Mouse (Mus musculus) monocyte, adult 5-6 weeks (primary cell): ENCODE results near the gene Srgap3. TPM values are rescaled to one million over a fixed set of nuclear protein-coding genes. Genes with fewer than 3 reads are reported as not detected.
"Not testable (repeated sequence)": the region's sequence is repeated elsewhere in the genome, so short reads cannot be mapped to it uniquely, and the experiment has no call there.

Source experiments
- ATAC-seq: fragments of 153-309, 156-312 bp; replicated peaks from 2 replicates; pipeline ENCODE4 v1.8.0; 2017; ENCODE audit warnings: mild to moderate bottlenecking; ENCODE audit not compliant: low TSS enrichment, insufficient number of reproducible peaks, severe bottlenecking, poor library complexity, low FRiP score
- total RNA-seq: library from RNA; stranded (forward); fragments of 200-1000, 200-491, 200-594 nt; gene quantifications from 3 replicates; pipeline ENCODE4 v1.2.3, GENCODE M21; 2017

The Srgap3 gene
- total RNA-seq, 1 experiment from 2014 or later = 4.5 TPM

- no peak for ATAC-seq
Observed at GRCm38 (mm10) chr6:112732434-112732833, 214.6 kb downstream of the Srgap3 start.

- no peak for ATAC-seq
Observed at GRCm38 (mm10) chr6:112731386-112731785, 215.7 kb downstream of the Srgap3 start.

GRCm38 (mm10) chr6:112728760-112729422, 218.2 kb downstream of the Srgap3 start:
- ATAC-seq = peak; percentile 65

GRCm38 (mm10) chr6:112725468-112725867, 221.6 kb downstream of the Srgap3 start:
- ATAC-seq = no peak

- ATAC-seq = no peak
Observed at GRCm38 (mm10) chr6:112720409-112721080, 226.5 kb downstream of the Srgap3 start.

- ATAC-seq = no peak
Observed at GRCm38 (mm10) chr6:112719983-112720382, 227.1 kb downstream of the Srgap3 start.

GRCm38 (mm10) chr6:112717168-112717567, 229.9 kb downstream of the Srgap3 start:
- no peak for ATAC-seq

- ATAC-seq = no peak
Observed at GRCm38 (mm10) chr6:112713951-112714350, 233.1 kb downstream of the Srgap3 start.

GRCm38 (mm10) chr6:112702296-112702695, 244.8 kb downstream of the Srgap3 start:
- not testable (repeated sequence) for ATAC-seq

GRCm38 (mm10) chr6:112700392-112700791, 246.7 kb downstream of the Srgap3 start:
- no peak for ATAC-seq

GRCm38 (mm10) chr6:112699115-112699514, 248.0 kb downstream of the Srgap3 start:
- no peak for ATAC-seq

GRCm38 (mm10) chr6:112696056-112696950, 250.8 kb downstream of the Srgap3 start, which contains the start of gene Rad18:
TSS of gene Rad18 (minus strand) at chr6:112696686.
- ATAC-seq = peak; percentile 85

GRCm38 (mm10) chr6:112694492-112694891, 252.6 kb downstream of the Srgap3 start:
- ATAC-seq = no peak

- no peak for ATAC-seq
Observed at GRCm38 (mm10) chr6:112691523-112691922, 255.5 kb downstream of the Srgap3 start.

GRCm38 (mm10) chr6:112688033-112688432, 259.0 kb downstream of the Srgap3 start:
- ATAC-seq = no peak

GRCm38 (mm10) chr6:112686485-112686884, 260.6 kb downstream of the Srgap3 start:
- no peak for ATAC-seq

- ATAC-seq = no peak
Observed at GRCm38 (mm10) chr6:112684065-112684464, 263.0 kb downstream of the Srgap3 start.
